Mouse (Mus musculus) lung, adult 2 months (tissue): ENCODE data around the gene Tns4.

ENCODE experiments used
- CTCF ChIP-seq: fragments of 200-500 bp; IDR thresholded peaks from 2 replicates; pipeline ENCODE4 v1.5.1; 2011; ENCODE audit warnings: mild to moderate bottlenecking, low read length, control low read depth; ENCODE audit not compliant: insufficient read depth
- POLR2A ChIP-seq: fragments of 200-500 bp; IDR thresholded peaks from 2 replicates; pipeline ENCODE4 v1.6.1; 2011; ENCODE audit warnings: low read depth, mild to moderate bottlenecking, control low read depth, low read length, borderline replicate concordance; ENCODE audit errors: extremely low read depth

DNA sequence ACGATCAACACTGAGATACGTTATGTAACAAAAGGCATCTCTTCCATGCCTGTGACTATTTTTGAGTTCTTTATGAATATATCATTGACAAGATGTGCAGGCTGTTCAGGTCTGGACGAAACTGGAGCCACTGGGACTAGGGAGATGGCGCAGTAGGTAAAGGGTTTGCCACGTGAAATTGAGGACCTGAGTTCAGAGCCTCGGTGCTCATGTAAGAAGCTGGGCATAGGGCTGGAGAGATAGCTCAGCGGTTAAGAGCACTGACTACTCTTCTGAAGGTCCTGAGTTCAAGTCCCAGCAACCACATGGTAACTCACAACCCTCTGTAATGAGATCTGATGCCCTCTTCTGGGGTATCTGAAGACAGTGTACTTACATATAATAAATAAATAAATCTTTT lies 22.5 kb upstream of the Tns4 start:
- TF ChIP-seq CTCF, result no peak
- no peak for TF ChIP-seq POLR2A
